Mouse (Mus musculus) cerebellum, adult 9-11 months (tissue): ENCODE measurements at regions not wholly inside any gene's neighbourhood (a gene's known extent, or its start where the extent isn't known, plus 50 kb on each side); places are given as distances from the start of the nearest gene placed in this dataset.

Source experiments
- DNase-seq: peaks from one replicate; pipeline ENCODE4 v3.0.0; 2022

DNA sequence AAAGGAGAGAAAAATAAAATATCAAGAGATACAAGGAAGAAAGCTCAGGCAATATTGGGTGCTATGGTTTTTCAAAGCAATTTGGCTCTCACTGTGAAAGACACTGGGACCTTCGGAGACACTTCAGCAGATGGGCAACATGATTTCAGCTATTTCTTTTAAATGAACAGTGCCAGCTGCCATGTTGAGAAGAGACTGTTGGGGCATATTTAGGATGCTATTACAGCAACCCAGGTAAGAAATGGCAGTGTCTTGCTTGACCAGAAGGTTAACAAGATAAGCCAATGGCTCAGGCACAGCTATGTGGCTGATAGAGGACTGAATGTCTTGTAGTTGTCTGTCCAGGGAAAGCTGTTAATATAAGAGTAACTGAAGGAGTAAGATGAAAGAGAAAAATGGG is 348.6 kb downstream of the Ankrd7 start:
- peak; percentile 62 for DNase-seq

- peak; percentile 78 for DNase-seq
These were observed 349.0 kb downstream of the Ankrd7 start for GRCm38 (mm10) chr6:19215124-19215523.

DNA sequence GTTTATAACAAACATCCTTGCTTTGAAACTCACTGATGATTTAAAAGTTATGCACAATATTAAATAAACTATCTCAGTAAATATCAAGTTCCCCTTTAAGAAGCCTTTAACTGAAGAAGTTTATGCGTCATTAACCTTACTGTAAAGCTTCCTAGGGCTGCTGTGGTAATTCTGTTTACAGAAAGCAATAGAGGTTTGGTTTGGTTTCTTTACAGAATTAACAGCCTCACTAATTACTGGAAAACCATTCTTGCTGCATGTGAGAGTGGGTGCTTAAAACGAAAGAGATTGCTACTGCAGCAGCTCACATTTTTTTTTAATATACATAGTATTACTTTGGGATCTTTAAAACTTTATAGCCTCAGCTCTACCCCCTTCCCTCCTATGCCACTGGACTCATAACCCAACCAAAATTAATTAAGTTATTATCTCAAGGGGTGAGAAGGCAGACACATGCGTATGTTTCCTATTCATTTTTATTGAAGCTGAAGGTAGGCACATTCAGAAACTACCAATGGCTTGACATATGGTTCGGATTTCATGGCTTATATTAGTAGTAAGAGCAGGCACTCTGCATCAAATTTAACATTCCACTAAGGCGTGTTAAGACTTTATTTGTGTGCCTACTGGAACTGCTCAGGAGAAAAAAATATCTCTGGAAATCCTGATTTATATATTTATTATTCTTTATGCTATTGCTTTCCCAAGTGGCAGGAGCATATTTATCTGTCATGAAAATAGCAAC is 398.1 kb downstream of the Ankrd7 start:
- no peak for DNase-seq

- no peak for DNase-seq
These were observed 407.1 kb downstream of the Ankrd7 start for GRCm38 (mm10) chr6:19273207-19273606.

DNA sequence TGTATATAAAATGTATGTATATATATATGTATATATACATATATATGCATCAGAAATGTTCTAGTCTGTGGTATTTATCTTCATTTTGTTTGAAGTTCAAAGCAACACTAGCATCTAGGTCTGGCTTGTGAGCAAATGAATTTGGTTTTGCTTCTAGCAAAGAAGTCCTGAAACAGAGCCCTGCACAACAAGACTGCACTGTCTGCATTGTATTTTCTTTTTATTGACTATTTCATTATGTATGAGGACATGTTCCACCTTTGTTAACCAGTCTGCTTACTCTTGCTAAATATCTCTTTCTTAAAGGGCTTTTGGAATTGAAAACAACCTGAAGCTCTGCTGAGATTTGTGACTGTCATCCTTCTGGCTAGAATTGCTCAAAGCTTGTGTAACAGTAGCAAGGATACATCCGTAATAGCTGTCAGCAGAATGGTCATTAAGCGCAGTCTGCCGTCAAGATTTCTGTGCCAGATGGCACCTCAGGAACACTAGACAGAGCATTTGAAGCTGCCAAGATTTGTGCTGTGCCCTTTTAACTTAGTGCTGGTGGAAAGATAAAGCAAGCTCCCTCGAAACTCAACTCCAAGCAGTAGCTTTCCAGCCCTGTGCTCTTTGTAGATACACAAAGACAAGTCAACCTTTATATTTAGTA is 416.7 kb downstream of the Ankrd7 start:
- peak; percentile 97 for DNase-seq

GRCm38 (mm10) chr6:19332659-19333058 is 466.5 kb downstream of the Ankrd7 start:
- no peak for DNase-seq

DNA sequence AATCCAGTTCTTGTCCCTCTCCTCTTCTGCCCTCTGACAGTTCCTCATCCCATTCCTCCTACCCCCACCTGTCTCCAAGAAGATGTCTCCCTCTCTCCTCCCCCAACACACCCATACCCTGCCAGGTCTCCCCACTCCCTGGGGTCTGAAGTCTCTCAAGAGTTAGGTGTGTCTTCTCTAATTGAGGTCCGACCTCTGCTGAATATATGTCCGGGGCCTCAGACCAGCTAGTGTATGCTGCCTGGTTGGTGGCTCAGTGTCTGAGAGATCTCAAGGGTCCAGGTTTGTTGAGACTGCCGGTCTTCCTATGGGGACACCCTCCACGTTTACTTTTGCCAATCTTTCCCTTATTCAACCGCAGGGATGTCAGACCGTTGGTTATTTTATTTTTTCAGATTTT is 469.5 kb downstream of the Ankrd7 start:
- DNase-seq: no peak

DNA sequence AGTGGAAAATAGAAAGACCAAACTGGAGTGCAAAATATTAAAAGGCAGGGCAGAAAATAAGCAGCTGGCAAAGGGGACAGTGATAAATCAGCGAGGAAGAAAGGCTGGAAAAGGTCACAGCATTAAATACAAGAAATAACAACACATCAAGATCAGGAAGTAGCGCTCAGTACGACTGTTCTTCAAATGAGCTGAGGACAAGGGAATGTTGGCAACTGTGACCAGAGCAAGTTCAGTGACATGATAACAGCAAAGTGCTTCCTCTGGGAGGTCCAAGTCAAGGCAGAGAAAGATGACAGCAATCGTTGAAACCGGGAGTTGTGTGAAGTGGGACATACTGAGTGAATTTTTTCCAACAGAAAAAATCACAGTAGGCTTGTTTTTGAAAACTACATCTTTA is 472.4 kb downstream of the Ankrd7 start:
- no peak for DNase-seq
